Mouse (Mus musculus) ES-E14 (cell line): ENCODE results near the gene Il34. TPM values are rescaled to one million over a fixed set of nuclear protein-coding genes. Genes with fewer than 3 reads are reported as not detected.

Experiments
- DNase-seq: peaks from one replicate; pipeline ENCODE4 v3.0.0-alpha.2; 2013; ENCODE audit warnings: low read depth, low spot score
- H3K27ac ChIP-seq: 2 replicates; pipeline ENCODE4 v1.5.1; 2012; ENCODE audit warnings: low read depth, mild to moderate bottlenecking, low read length, moderate library complexity, mixed read lengths; ENCODE audit not compliant: poor library complexity, insufficient read depth, severe bottlenecking
- H3K36me3 ChIP-seq: 2 replicates; pipeline ENCODE4 v1.6.1; 2012; ENCODE audit warnings: mild to moderate bottlenecking, low read length, moderate library complexity, mixed read lengths; ENCODE audit not compliant: control insufficient read depth, poor library complexity, insufficient read depth, severe bottlenecking
- H3K4me1 ChIP-seq, 2 experiments: fragments of 150-350 bp in 1 of 2; sonication (generic) in 1 of 2; 2 replicates each; pipeline ENCODE4 v1.6.1; 2012; ENCODE audit warnings: low read length in 2 of 2, mild to moderate bottlenecking in 1 of 2, mixed read lengths in 1 of 2; ENCODE audit not compliant: control insufficient read depth in 2 of 2, insufficient read depth in 2 of 2, poor library complexity in 1 of 2
- H3K4me3 ChIP-seq, 2 experiments: fragments of 150-350 bp in 1 of 2; sonication (generic) in 1 of 2; 2 replicates each; pipeline ENCODE4 v1.5.1; 2012; ENCODE audit warnings: low read length in 2 of 2, low read depth in 1 of 2, mild to moderate bottlenecking in 1 of 2, mixed read lengths in 1 of 2; ENCODE audit not compliant: insufficient read depth in 1 of 2, poor library complexity in 1 of 2, severe bottlenecking in 1 of 2
- H3K9ac ChIP-seq: 2 replicates; pipeline ENCODE4 v1.6.1; 2012; ENCODE audit warnings: low read depth, mild to moderate bottlenecking, low read length, mixed read lengths; ENCODE audit not compliant: poor library complexity, insufficient read depth, severe bottlenecking
- H3K9me3 ChIP-seq: fragments of 150-350 bp; sonication (generic); 2 replicates; pipeline ENCODE4 v1.6.1; 2012; ENCODE audit warnings: low read depth, mild to moderate bottlenecking, low read length; ENCODE audit not compliant: control insufficient read depth, insufficient read depth
- CHD2 ChIP-seq: IDR thresholded peaks from 2 replicates; pipeline ENCODE4 v1.6.1; 2014; ENCODE audit warnings: mild to moderate bottlenecking, low read depth, low read length, inconsistent platforms
- HCFC1 ChIP-seq: IDR thresholded peaks from 2 replicates; pipeline ENCODE4 v1.6.1; 2012; ENCODE audit warnings: low read length, inconsistent platforms, borderline replicate concordance; ENCODE audit not compliant: insufficient read depth
- MAFK ChIP-seq: IDR thresholded peaks from 2 replicates; pipeline ENCODE4 v1.6.1; 2014; ENCODE audit warnings: mild to moderate bottlenecking, low read depth, low read length, inconsistent platforms; ENCODE audit not compliant: insufficient read depth
- ZC3H11A ChIP-seq: IDR thresholded peaks from 2 replicates; pipeline ENCODE4 v1.6.1; 2012; ENCODE audit warnings: low read depth, mild to moderate bottlenecking, inconsistent platforms, low read length, borderline replicate concordance
- ZNF384 ChIP-seq: IDR thresholded peaks from 2 replicates; pipeline ENCODE4 v1.6.1; 2012; ENCODE audit warnings: low read depth, low read length, inconsistent platforms
- in situ Hi-C, 2 experiments: fragments of 600-800 bp; cut with MboI; formaldehyde crosslinking; loops; one replicate each; pipeline ENCODE4 v1.15.1; 2025; ENCODE audit warnings: low sequenced_read_pairs in 2 of 2, inconsistent platforms in 1 of 2; ENCODE audit not compliant: unreplicated experiment in 2 of 2
- total RNA-seq: library from RNA; depleted of rRNA; stranded (reverse); fragments of 300-350 nt; gene quantifications from 2 replicates; pipeline ENCODE4 v1.2.3, GENCODE M21; 2012

Il34 gene
- total RNA-seq, 1 experiment = 4.6 TPM

DNA sequence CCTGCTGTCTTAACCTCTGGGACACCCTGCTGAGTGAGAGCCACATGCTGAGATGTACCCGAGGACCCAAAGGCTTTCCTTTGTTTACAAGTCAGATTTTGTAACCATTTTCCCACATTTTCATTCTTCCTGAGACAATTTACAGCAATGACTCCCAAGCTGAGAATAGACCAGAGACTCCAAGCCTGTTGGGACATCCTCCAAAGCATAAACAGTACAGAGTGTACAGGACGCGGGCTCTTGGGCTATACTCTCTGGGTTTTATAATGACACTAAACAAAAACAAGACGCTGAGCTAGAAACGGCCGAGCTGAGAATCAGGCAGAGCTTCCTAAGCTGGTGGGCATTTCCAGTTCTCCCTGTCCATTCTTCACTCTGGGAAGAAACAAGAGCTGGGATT, 31.0 kb downstream of the Il34 start:
- H3K4me1 ChIP-seq = no peaks in the 10 kb centered on the region
- no peaks in the 10 kb centered on the region for H3K36me3 ChIP-seq
- no peak overlapping the region for H3K27ac ChIP-seq
- in situ Hi-C loops = no loop called here
- DNase-seq = no peak
- TF ChIP-seq HCFC1 (no peak), ZNF384 (no peak), CHD2 (no peak), MAFK (no peak), ZC3H11A (no peak)
- no peaks in the 10 kb centered on the region for H3K9me3 ChIP-seq
- no peak overlapping the region for H3K4me3 ChIP-seq
- H3K9ac ChIP-seq = no peak overlapping the region

DNA sequence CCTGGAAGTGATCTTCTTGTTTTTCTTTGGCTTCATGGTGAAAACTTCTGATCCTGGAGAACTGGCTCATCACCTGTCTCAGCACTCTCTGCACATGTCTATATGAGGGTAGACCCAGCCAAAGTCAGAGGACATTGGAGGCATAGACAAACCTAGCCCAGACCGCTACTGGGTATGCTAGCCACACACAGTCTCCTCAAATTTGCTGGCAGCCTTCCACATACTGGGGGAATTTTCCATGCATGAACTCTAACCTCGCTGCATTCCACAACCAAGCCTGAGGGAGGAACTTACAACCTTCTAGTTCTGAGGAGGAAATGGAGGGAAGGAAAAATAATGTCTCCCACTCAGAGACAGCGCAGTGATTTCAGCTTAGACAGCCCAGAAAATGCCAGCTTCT, 31.7 kb downstream of the Il34 start:
- no peak for DNase-seq
- no peak overlapping the region for H3K27ac ChIP-seq
- H3K9ac ChIP-seq = no peak overlapping the region
- in situ Hi-C loops = no loop called here
- H3K9me3 ChIP-seq = no peaks in the 10 kb centered on the region
- no peak overlapping the region for H3K4me3 ChIP-seq
- TF ChIP-seq ZNF384 (no peak), HCFC1 (no peak), MAFK (no peak), CHD2 (no peak), ZC3H11A (no peak)
- no peaks in the 10 kb centered on the region for H3K4me1 ChIP-seq
- no peaks in the 10 kb centered on the region for H3K36me3 ChIP-seq

DNA sequence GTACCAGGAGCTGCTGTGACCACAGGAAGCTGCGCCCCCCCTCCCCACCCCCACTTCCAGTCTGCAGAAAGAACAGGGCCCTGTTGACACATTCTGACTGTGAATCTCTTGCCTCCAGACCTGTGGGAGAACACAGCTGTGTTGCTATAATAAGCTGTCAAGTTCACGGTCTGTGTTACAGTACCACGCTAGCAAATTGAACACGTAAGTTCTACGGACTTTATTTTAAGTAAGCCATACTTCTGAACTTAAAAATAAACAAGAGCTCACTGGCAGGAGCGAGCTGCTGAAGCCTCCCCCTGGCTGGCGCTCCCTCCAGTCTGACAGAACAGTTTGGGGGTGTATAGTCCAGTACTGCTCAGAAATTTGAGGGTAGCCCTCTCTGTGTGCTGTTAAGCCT, 33.3 kb downstream of the Il34 start:
- H3K27ac ChIP-seq = no peak overlapping the region
- H3K4me1 ChIP-seq = no peaks in the 10 kb centered on the region
- no peak overlapping the region for H3K9ac ChIP-seq
- no peak overlapping the region for H3K4me3 ChIP-seq
- no peaks in the 10 kb centered on the region for H3K36me3 ChIP-seq
- no peak for TF ChIP-seq MAFK
- TF ChIP-seq ZNF384 = no peak
- no peak for TF ChIP-seq CHD2
- TF ChIP-seq HCFC1 = no peak
- no peak for TF ChIP-seq ZC3H11A
- H3K9me3 ChIP-seq = no peaks in the 10 kb centered on the region
- in situ Hi-C loops = no loop called here
- DNase-seq = no peak

DNA sequence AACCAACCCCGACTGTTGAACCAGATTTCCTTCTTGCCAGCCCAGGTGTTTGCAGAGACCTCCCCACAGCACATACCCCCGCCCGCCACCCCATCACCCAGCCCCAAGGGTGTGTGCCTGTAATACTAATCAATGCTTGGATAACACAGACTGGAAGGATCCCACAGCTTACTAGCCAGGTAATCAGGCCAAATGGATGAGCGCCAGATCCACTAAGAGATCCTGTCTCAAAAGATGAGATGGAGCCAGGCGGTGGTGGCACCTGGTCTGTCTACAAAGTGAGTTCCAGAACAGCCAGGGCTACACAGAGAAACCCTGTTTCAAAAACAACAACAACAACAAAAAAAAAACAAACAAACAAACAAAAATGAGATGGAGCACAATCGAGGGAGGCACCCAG, 38.5 kb downstream of the Il34 start:
- H3K9me3 ChIP-seq = no peaks in the 10 kb centered on the region
- H3K4me1 ChIP-seq = peaks cover 0 to under 1% of the 10 kb centered on the region in 2 experiments; a peak in 2 of 4 replicates
- no peak for DNase-seq
- H3K4me3 ChIP-seq = 0 out of 4 replicates have a peak overlapping the region, but pooled peaks of 1 of the 2 experiments have one; percentile 0
- no peak for TF ChIP-seq MAFK
- no peak for TF ChIP-seq CHD2
- TF ChIP-seq ZNF384 = no peak
- TF ChIP-seq HCFC1 = no peak
- no peak for TF ChIP-seq ZC3H11A
- in situ Hi-C loops = no loop called here
- H3K27ac ChIP-seq = no peak overlapping the region
- H3K36me3 ChIP-seq = no peaks in the 10 kb centered on the region
- no peak overlapping the region for H3K9ac ChIP-seq

DNA sequence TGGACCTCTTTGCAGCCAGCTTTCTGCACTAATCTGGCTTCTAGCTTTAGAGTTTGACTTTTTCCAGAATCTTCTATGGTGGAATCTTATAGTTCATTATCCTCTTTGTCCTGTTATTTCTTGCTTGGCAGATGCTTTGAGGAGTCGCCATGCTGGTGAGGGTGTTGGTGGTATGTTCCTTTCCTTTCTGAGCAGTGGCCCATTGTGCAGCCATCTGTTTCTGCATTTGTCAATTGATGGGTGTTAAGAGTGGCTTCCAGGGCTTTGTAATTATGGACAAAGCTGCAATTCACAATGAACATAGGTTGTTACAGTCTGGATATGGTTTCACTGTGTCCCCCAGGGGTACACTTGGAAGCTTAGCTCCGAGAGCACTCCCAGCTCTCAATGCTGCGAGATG, 41.1 kb downstream of the Il34 start:
- TF ChIP-seq ZNF384 (no peak), MAFK (no peak), CHD2 (no peak), ZC3H11A (no peak), HCFC1 (no peak)
- Histone ChIP-seq H3K4me1 (peaks cover 3 to 11% of the 10 kb centered on the region in 2 experiments; a peak in 3 of 4 replicates), H3K9me3 (no peaks in the 10 kb centered on the region), H3K27ac (no peak overlapping the region), H3K9ac (no peak overlapping the region), H3K36me3 (no peaks in the 10 kb centered on the region), H3K4me3 (no peak overlapping the region)
- no peak for DNase-seq
- in situ Hi-C loops = no loop called here
